Mouse (Mus musculus): ENCODE measurements around the gene Slc26a8. TPM values are rescaled to one million over a fixed set of nuclear protein-coding genes. Genes with fewer than 3 reads are reported as not detected.

Gene Slc26a8
- total RNA-seq, 1 experiment from 2014 or later: not detected

GRCm38 (mm10) chr17:28683601-28684000, 6.4 kb downstream of the Slc26a8 start:
- ATAC-seq (replicated peaks in 1 of 2; ENCODE audit: insufficient read depth in 1 of 2, low FRiP score in 2 of 2, low TSS enrichment in 1 of 2, low read depth in 1 of 2, poor library complexity in 2 of 2, severe bottlenecking in 2 of 2): no peak

GRCm38 (mm10) chr17:28682311-28683084, 7.5 kb downstream of the Slc26a8 start:
- peak in 1 of 2 experiments; percentile 66; a peak in 1 of 4 replicates for ATAC-seq (replicated peaks in 1 of 2; ENCODE audit: insufficient read depth in 1 of 2, low FRiP score in 2 of 2, low TSS enrichment in 1 of 2, low read depth in 1 of 2, poor library complexity in 2 of 2, severe bottlenecking in 2 of 2)

GRCm38 (mm10) chr17:28659564-28659963, 30.5 kb downstream of the Slc26a8 start:
- ATAC-seq (replicated peaks in 1 of 2; ENCODE audit: insufficient read depth in 1 of 2, low FRiP score in 2 of 2, low TSS enrichment in 1 of 2, low read depth in 1 of 2, poor library complexity in 2 of 2, severe bottlenecking in 2 of 2): no peak

- ATAC-seq (replicated peaks in 1 of 2; ENCODE audit: insufficient read depth in 1 of 2, low FRiP score in 2 of 2, low TSS enrichment in 1 of 2, low read depth in 1 of 2, poor library complexity in 2 of 2, severe bottlenecking in 2 of 2): peak in 1 of 2 experiments; percentile 53; a peak in 2 of 4 replicates
These were observed 32.1 kb downstream of the Slc26a8 start for GRCm38 (mm10) chr17:28657936-28658335.

GRCm38 (mm10) chr17:28650268-28650667, 39.8 kb downstream of the Slc26a8 start:
- no peak for ATAC-seq (replicated peaks in 1 of 2; ENCODE audit: insufficient read depth in 1 of 2, low FRiP score in 2 of 2, low TSS enrichment in 1 of 2, low read depth in 1 of 2, poor library complexity in 2 of 2, severe bottlenecking in 2 of 2)

GRCm38 (mm10) chr17:28648607-28649370, 41.2 kb downstream of the Slc26a8 start:
- peak; percentile 27 to 68; a peak in 2 of 4 replicates for ATAC-seq (replicated peaks in 1 of 2; ENCODE audit: insufficient read depth in 1 of 2, low FRiP score in 2 of 2, low TSS enrichment in 1 of 2, low read depth in 1 of 2, poor library complexity in 2 of 2, severe bottlenecking in 2 of 2)

- ATAC-seq (replicated peaks in 1 of 2; ENCODE audit: insufficient read depth in 1 of 2, low FRiP score in 2 of 2, low TSS enrichment in 1 of 2, low read depth in 1 of 2, poor library complexity in 2 of 2, severe bottlenecking in 2 of 2): no peak
These were observed 43.8 kb downstream of the Slc26a8 start for GRCm38 (mm10) chr17:28646221-28646620.

- ATAC-seq (replicated peaks in 1 of 2; ENCODE audit: insufficient read depth in 1 of 2, low FRiP score in 2 of 2, low TSS enrichment in 1 of 2, low read depth in 1 of 2, poor library complexity in 2 of 2, severe bottlenecking in 2 of 2): no peak
These were observed 45.9 kb downstream of the Slc26a8 start for GRCm38 (mm10) chr17:28644112-28644511.

GRCm38 (mm10) chr17:28643697-28644096, 46.3 kb downstream of the Slc26a8 start:
- no peak for ATAC-seq (replicated peaks in 1 of 2; ENCODE audit: insufficient read depth in 1 of 2, low FRiP score in 2 of 2, low TSS enrichment in 1 of 2, low read depth in 1 of 2, poor library complexity in 2 of 2, severe bottlenecking in 2 of 2)

GRCm38 (mm10) chr17:28640113-28640512, 49.9 kb downstream of the Slc26a8 start:
- ATAC-seq (replicated peaks in 1 of 2; ENCODE audit: insufficient read depth in 1 of 2, low FRiP score in 2 of 2, low TSS enrichment in 1 of 2, low read depth in 1 of 2, poor library complexity in 2 of 2, severe bottlenecking in 2 of 2): no peak

- no peak for ATAC-seq (replicated peaks in 1 of 2; ENCODE audit: insufficient read depth in 1 of 2, low FRiP score in 2 of 2, low TSS enrichment in 1 of 2, low read depth in 1 of 2, poor library complexity in 2 of 2, severe bottlenecking in 2 of 2)
These were observed 52.0 kb downstream of the Slc26a8 start for GRCm38 (mm10) chr17:28637711-28638690.

GRCm38 (mm10) chr17:28635842-28636241, 54.2 kb downstream of the Slc26a8 start:
- no peak for ATAC-seq (replicated peaks in 1 of 2; ENCODE audit: insufficient read depth in 1 of 2, low FRiP score in 2 of 2, low TSS enrichment in 1 of 2, low read depth in 1 of 2, poor library complexity in 2 of 2, severe bottlenecking in 2 of 2)

- ATAC-seq (replicated peaks in 1 of 2; ENCODE audit: insufficient read depth in 1 of 2, low FRiP score in 2 of 2, low TSS enrichment in 1 of 2, low read depth in 1 of 2, poor library complexity in 2 of 2, severe bottlenecking in 2 of 2): no peak
These were observed 60.9 kb downstream of the Slc26a8 start for GRCm38 (mm10) chr17:28629125-28629524.

GRCm38 (mm10) chr17:28628248-28629124, 61.5 kb downstream of the Slc26a8 start:
- ATAC-seq (replicated peaks in 1 of 2; ENCODE audit: insufficient read depth in 1 of 2, low FRiP score in 2 of 2, low TSS enrichment in 1 of 2, low read depth in 1 of 2, poor library complexity in 2 of 2, severe bottlenecking in 2 of 2): no peak

- ATAC-seq (replicated peaks in 1 of 2; ENCODE audit: insufficient read depth in 1 of 2, low FRiP score in 2 of 2, low TSS enrichment in 1 of 2, low read depth in 1 of 2, poor library complexity in 2 of 2, severe bottlenecking in 2 of 2): no peak
These were observed 63.1 kb downstream of the Slc26a8 start for GRCm38 (mm10) chr17:28626937-28627336.

- ATAC-seq (replicated peaks in 1 of 2; ENCODE audit: insufficient read depth in 1 of 2, low FRiP score in 2 of 2, low TSS enrichment in 1 of 2, low read depth in 1 of 2, poor library complexity in 2 of 2, severe bottlenecking in 2 of 2): peak; percentile 48 to 74
These were observed 64.7 kb downstream of the Slc26a8 start for GRCm38 (mm10) chr17:28625327-28625726.
